Mouse (Mus musculus) spleen, adult 2 months (tissue): ENCODE results near the gene Fam104a.

Experiments used
- CTCF ChIP-seq: fragments of 200-500 bp; IDR thresholded peaks from 2 replicates; pipeline ENCODE4 v1.5.1; 2011; ENCODE audit warnings: mild to moderate bottlenecking, inconsistent platforms; ENCODE audit not compliant: insufficient read depth, insufficient read length, insufficient replicate concordance; ENCODE audit errors: extremely low read depth
- POLR2A ChIP-seq: fragments of 200-500 bp; IDR thresholded peaks from 2 replicates; pipeline ENCODE4 v1.6.1; 2011; ENCODE audit warnings: low read depth, low read length, inconsistent platforms

- TF ChIP-seq POLR2A (no peak), CTCF (no peak)
These were observed 35.1 kb downstream of the Fam104a start, which contains the start of gene Cog1 for GRCm38 (mm10) chr11:113648690-113649352.
